Mouse (Mus musculus) lung, adult 18-20 months (tissue): ENCODE data around the gene Gm2897.
A peak's percentile ranks its signal among the peaks of the same experiment; 100 is the strongest.
"Not testable (repeated sequence)": the region's sequence is repeated elsewhere in the genome, so short reads cannot be mapped to it uniquely, and the experiment has no call there.

ENCODE experiments used
- DNase-seq, 2 experiments: peaks; one replicate each; pipeline ENCODE4 v3.0.0; 2022; ENCODE audit warnings: mixed read lengths in 2 of 2

The Gm2897 gene

DNA sequence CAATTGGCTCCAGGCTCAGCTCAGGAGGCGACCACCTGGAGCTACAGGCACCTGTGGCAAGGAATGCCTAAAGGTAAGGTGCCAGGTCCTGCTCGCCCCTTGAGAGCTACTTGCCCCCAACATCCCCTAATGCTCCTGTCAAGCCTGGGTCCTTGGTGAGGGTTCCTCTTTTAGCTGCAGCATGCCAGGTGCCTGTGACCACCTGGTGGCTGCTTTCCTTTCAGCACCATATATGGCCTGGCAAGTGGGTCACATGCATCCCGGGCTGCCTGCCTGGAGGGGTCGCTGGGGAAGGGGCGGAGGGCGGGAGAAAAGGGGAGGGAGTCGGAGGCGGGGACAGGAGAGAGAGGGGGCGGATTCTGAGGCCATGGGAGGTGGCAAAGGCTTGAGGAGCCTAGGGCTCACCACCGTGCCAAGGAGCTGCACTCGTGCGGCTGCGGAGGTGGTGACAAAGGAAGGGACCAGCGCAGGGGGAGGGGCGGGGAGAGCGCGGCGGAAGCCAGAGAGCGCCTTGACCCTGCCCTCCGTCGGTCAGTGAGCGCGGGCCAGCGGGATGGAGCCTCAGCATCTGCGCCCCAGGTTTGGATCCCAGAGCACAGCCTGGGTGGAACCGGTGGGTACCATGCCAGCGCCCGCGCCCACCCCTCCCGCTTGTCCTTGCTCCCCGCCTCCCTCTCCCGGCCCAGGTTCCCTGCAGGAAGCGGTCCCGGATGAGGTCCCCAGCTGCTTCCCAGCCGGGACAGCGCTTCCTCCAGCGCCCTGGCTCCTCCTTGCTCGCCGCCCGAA, at the start of gene Gm2897:
TSS of gene Gm2897 (plus strand) at position 559 of the 786 bp plus-strand sequence.
- DNase-seq = peak; percentile 3 to 7

DNA sequence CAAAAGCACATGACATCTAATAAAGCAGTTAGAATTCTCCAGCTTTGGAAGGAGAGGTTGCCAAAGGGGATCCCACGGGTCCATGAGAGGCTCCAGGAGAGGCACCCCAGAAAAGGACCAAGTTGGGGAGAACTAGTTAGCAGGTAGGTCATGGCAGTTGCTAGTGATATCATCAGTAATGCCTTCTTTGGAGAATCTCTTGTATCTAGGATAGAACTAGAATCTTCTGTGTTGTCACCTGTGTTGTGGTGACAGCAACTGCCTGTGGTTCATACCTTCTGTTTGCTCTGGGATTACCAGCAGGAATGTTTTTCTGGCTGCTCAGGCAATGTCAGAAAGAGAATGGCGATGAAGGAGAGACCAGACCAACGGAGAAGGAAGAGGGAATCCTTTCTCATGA, 19.4 kb upstream of the Gm2897 start, which contains the start of gene Gm2888:
TSS of gene Gm2888 (plus strand) at position 301 of the 400 bp plus-strand sequence.
- DNase-seq = not testable (repeated sequence)

DNA sequence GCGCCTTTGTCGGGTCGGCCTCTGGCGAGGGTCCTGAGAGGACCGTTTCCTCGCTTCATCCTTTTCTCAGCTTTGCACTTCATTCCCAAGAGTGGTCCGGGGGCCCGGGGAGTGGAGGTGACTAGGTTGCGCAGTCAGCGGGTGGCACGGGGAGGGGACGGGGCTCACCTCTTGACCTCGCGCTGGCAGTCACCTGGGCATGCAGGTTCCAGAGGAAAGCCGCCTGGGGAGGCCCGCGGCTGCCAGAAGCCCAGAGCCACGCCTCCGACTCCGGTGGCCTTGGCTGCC, 372 bp downstream of the Gm2897 start:
- DNase-seq = peak; percentile 16 to 22

DNA sequence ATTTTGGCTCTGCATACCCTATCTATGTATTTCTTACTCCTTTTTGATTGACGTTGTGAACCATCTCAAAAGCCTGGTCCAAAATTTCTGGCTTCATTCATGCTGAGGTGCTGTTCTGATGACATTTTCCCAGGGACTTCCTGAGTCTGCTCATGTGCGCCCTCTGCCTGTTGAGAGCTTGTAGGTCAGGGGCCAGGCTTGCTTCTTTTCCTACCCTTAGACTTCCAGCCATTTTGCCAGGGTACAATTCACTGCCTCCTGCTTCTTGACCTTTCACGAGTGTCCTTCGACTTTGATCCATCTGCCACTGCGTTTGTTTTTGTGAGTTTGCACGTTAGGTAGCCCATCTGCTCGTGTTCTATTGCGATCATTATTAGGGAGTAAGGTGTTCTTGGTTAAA, 1.0 kb downstream of the Gm2897 start:
- peak in 1 of 2 experiments; percentile 0 for DNase-seq

DNA sequence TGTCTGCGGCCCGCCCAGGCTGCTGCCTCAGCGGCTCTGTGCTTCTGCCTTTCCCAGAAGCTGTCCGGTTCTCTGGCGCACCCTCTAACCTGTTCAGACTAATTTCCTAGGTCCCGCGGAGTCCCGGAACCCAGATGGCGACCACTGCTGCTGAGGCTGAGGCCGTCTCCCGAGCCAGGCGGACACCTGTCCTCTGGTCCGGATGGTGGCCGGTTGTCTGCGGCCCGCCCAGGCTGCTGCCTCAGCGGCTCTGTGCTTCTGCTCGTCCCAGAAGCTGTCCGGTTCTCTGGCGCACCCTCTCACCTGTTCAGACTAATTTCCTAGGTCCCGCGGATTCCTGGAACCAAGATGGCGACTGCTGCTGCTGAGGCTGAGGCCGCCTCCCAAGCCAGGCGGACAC, 67.0 kb downstream of the Gm2897 start:
- peak; percentile 0 to 6 for DNase-seq
